ENCODE assay signal across 15 mouse cellular contexts in genomic region chr12:61826311-61826710, GRCm38 (mm10).
DNase-seq lines count a peak whose midpoint lies in the region; ATAC-seq and TF ChIP-seq lines count a peak whose summit lies in the region.
"Had no signal": no experiment of that assay in that cellular context is flagged by ENCODE, and none has a peak within 500 bp of the region (broad histone marks: within the 10 kb centered on the region; RNA-seq: fewer than 3 reads in every experiment).

No protein-coding gene starts in this region.

- 0 out of 2 replicates have a peak, but pooled peaks have one; percentile 20 for TF ChIP-seq CTCF in forebrain, postnatal 0 days (IDR thresholded peaks at IDR 0.05; ENCODE audit: low read depth)
- peak; percentile 17; the same call in 1 of the 2 replicates for TF ChIP-seq CTCF in liver, adult 2 months (IDR thresholded peaks at IDR 0.05; ENCODE audit: low read depth, low read length)

- no peaks in the 10 kb centered on the region for H3K4me1 ChIP-seq in forebrain, postnatal 0 days (ENCODE audit: insufficient read depth)
- H3K4me1 ChIP-seq in forebrain, embryonic 15.5 days, result no peaks in the 10 kb centered on the region
- no peaks in the 10 kb centered on the region for H3K4me1 ChIP-seq in liver, adult 2 months (ENCODE audit: control insufficient read depth, insufficient read depth, low read length)
- no peaks in the 10 kb centered on the region for H3K4me1 ChIP-seq in liver, embryonic 12.5 days
- H3K4me1 ChIP-seq: embryonic facial prominence, embryonic 13.5 days; liver, embryonic 15.5 days had no signal

- no peaks in the 10 kb centered on the region for H3K36me3 ChIP-seq in forebrain, postnatal 0 days (ENCODE audit: insufficient read depth)
- H3K36me3 ChIP-seq in forebrain, embryonic 15.5 days, result no peaks in the 10 kb centered on the region
- H3K36me3 ChIP-seq in liver, adult 2 months (ENCODE audit: control insufficient read depth, insufficient read depth, low read length), result no peaks in the 10 kb centered on the region
- H3K36me3 ChIP-seq in liver, embryonic 12.5 days, result no peaks in the 10 kb centered on the region
- H3K36me3 ChIP-seq: embryonic facial prominence, embryonic 13.5 days; liver, embryonic 15.5 days had no signal

- no peak overlapping the region for H3K27ac ChIP-seq in forebrain, postnatal 0 days (ENCODE audit: low read depth, low read length)
- no peak overlapping the region for H3K27ac ChIP-seq in forebrain, embryonic 15.5 days (replicated peaks)
- no peak overlapping the region for H3K27ac ChIP-seq in liver, adult 2 months (replicated peaks; ENCODE audit: insufficient read depth, low read depth, low read length)
- no peak overlapping the region for H3K27ac ChIP-seq in liver, embryonic 12.5 days
- H3K27ac ChIP-seq: embryonic facial prominence, embryonic 13.5 days; liver, embryonic 15.5 days had no signal

- H3K27me3 ChIP-seq in forebrain, postnatal 0 days (ENCODE audit: insufficient read depth, low read length), result no peaks in the 10 kb centered on the region
- no peaks in the 10 kb centered on the region for H3K27me3 ChIP-seq in forebrain, embryonic 15.5 days
- H3K27me3 ChIP-seq in liver, adult 2 months (ENCODE audit: control insufficient read depth, insufficient read depth, low read length), result no peaks in the 10 kb centered on the region
- H3K27me3 ChIP-seq in liver, embryonic 12.5 days (replicated peaks), result no peaks in the 10 kb centered on the region
- H3K27me3 ChIP-seq: embryonic facial prominence, embryonic 13.5 days; liver, embryonic 15.5 days had no signal

- no peak overlapping the region for H3K4me2 ChIP-seq in forebrain, postnatal 0 days (ENCODE audit: low read depth)
- no peak overlapping the region for H3K4me2 ChIP-seq in forebrain, embryonic 15.5 days (replicated peaks)
- H3K4me2 ChIP-seq in liver, embryonic 12.5 days, result no peak overlapping the region
- H3K4me2 ChIP-seq: embryonic facial prominence, embryonic 13.5 days; liver, embryonic 15.5 days had no signal

- 22% methylated on average over 1 of the region's 1 CpGs for WGBS in forebrain, postnatal 0 days
- 13% methylated on average over 1 of the region's 1 CpGs for WGBS in forebrain, embryonic 15.5 days
- WGBS in liver, adult 2 months, result 4% methylated on average over 1 of the region's 1 CpGs
- 19% methylated on average over 1 of the region's 1 CpGs for WGBS in liver, embryonic 12.5 days (ENCODE audit: insufficient replicate concordance)

- DNase-seq in forebrain, postnatal 0 days, result no peak
- DNase-seq in liver, adult 2 months (ENCODE audit: extremely low read depth, low read depth, low spot score), result peak; percentile 23
- DNase-seq in MEL-GATA-1-ER (ENCODE audit: extremely low read depth, low read depth), result peak; percentile 26
- DNase-seq in forelimb bud, embryonic 11.5 days (ENCODE audit: low read depth, low spot score), result peak; percentile 4
- no peak for DNase-seq in urinary bladder, postnatal 36 days (ENCODE audit: low spot score in 2 of 2)
- no peak for DNase-seq in kidney, postnatal 4 days
- DNase-seq: cerebellum, adult 8-10 months; kidney, adult 18-20 months; right cerebral cortex, postnatal 14 days; thymus, adult 2 months had no signal

- no peaks in the 10 kb centered on the region for H3K9me3 ChIP-seq in forebrain, postnatal 0 days (ENCODE audit: low read length)
- no peaks in the 10 kb centered on the region for H3K9me3 ChIP-seq in forebrain, embryonic 15.5 days
- H3K9me3 ChIP-seq in liver, embryonic 12.5 days (replicated peaks), result no peaks in the 10 kb centered on the region
- H3K9me3 ChIP-seq: embryonic facial prominence, embryonic 13.5 days; liver, embryonic 15.5 days had no signal

- no peaks in the 10 kb centered on the region for H3K79me2 ChIP-seq in liver, adult 2 months (ENCODE audit: control insufficient read depth, insufficient read depth, low read length)

- no peak overlapping the region for H3K9ac ChIP-seq in forebrain, postnatal 0 days
- H3K9ac ChIP-seq in forebrain, embryonic 15.5 days (replicated peaks), result no peak overlapping the region
- no peak overlapping the region for H3K9ac ChIP-seq in liver, adult 2 months (ENCODE audit: low read depth, low read length)
- no peak overlapping the region for H3K9ac ChIP-seq in liver, embryonic 12.5 days
- H3K9ac ChIP-seq: embryonic facial prominence, embryonic 13.5 days; liver, embryonic 15.5 days had no signal

- ATAC-seq in forebrain, postnatal 0 days, result no peak
- no peak for ATAC-seq in forebrain, embryonic 15.5 days (replicated peaks)
- ATAC-seq in liver, embryonic 12.5 days, result no peak
- ATAC-seq: forebrain, embryonic 16.5 days had no signal

- H3K4me3 ChIP-seq in forebrain, postnatal 0 days (ENCODE audit: low read depth, low read length), result no peak overlapping the region
- no peak overlapping the region for H3K4me3 ChIP-seq in forebrain, embryonic 15.5 days
- no peak overlapping the region for H3K4me3 ChIP-seq in liver, adult 2 months (ENCODE audit: insufficient read depth, low read depth, low read length)
- H3K4me3 ChIP-seq in liver, embryonic 12.5 days, result no peak overlapping the region
- H3K4me3 ChIP-seq: embryonic facial prominence, embryonic 13.5 days; liver, embryonic 15.5 days had no signal

- no peak for TF ChIP-seq POLR2A in liver, adult 2 months (IDR thresholded peaks at IDR 0.05; ENCODE audit: extremely low read depth, insufficient read depth, low read length)

Comparison
In these comparisons a context has a peak if more than half of its experiments do, and no peak if none do; other contexts are left out.
1. DNase-seq: peak in liver, adult 2 months (single experiment), MEL-GATA-1-ER (single experiment) and forelimb bud, embryonic 11.5 days (single experiment); none in forebrain, postnatal 0 days (single experiment), urinary bladder, postnatal 36 days (0 of 2) and kidney, postnatal 4 days (0 of 2).